Mouse (Mus musculus) layer of hippocampus, postnatal 25 days (tissue): ENCODE data around the gene Krt78. TPM values are rescaled to one million over a fixed set of nuclear protein-coding genes. Genes with fewer than 3 reads are reported as not detected.

Experiments
- DNase-seq, 2 experiments: peaks; one replicate each; pipeline ENCODE4 v3.0.0; 2022; ENCODE audit warnings: mixed read lengths in 2 of 2, low spot score in 1 of 2; ENCODE audit errors: extremely low spot score in 1 of 2
- total RNA-seq, 2 experiments: library from RNA; stranded (reverse); gene quantifications; 2 replicates each; pipeline ENCODE4 v1.2.3; 2021

The Krt78 gene
- total RNA-seq, 2 experiments from 2014 or later = not detected

- DNase-seq = no peak
Measured at GRCm38 (mm10) chr15:101974083-101974845, 20.2 kb upstream of the Krt78 start.

GRCm38 (mm10) chr15:101973414-101974077 lies 19.5 kb upstream of the Krt78 start:
- DNase-seq = peak; percentile 100

DNA sequence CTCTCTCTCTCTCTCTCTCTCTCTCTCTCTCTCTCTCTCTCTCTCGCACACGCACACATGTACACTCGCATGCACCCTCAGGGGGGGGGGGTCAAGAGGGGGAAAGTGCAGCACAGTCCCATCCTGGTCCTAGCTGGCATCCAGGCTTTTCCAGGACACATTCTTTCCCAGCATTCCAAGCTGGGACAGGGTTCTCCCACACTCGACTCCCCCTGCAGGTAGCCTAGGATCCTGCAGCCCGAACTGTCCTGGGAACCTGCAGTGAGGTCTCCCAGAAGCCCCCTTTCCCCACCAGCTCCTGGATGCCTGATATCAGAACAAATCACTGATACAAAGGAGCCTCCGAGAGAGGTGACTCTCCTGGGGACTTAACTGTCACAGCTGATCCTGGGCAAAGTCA lies 16.4 kb upstream of the Krt78 start:
- DNase-seq = peak; percentile 32 to 62

- DNase-seq = no peak
Measured at GRCm38 (mm10) chr15:101966808-101967207, 12.7 kb upstream of the Krt78 start.

DNA sequence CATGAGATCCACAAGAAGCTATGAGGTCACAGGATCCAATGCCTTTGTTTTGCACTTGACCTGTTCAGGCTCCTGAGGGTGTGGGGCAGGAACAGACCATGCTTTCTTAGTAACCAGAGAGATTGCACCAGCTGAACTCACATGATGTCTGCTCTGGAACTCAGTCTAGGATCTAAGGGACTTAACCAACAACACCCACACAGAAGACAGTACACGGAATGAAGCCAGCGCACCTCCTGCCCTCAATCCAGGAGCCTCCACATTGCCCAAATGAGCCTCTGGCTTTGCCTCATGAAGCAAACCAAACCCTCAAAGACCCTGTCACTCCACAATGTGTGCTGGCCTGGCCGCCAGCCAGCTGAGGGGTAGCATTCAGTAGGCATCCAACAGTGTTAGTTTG lies 4.8 kb upstream of the Krt78 start:
- no peak for DNase-seq

GRCm38 (mm10) chr15:101952733-101953474 lies 1.2 kb downstream of the Krt78 start:
- DNase-seq = no peak

DNA sequence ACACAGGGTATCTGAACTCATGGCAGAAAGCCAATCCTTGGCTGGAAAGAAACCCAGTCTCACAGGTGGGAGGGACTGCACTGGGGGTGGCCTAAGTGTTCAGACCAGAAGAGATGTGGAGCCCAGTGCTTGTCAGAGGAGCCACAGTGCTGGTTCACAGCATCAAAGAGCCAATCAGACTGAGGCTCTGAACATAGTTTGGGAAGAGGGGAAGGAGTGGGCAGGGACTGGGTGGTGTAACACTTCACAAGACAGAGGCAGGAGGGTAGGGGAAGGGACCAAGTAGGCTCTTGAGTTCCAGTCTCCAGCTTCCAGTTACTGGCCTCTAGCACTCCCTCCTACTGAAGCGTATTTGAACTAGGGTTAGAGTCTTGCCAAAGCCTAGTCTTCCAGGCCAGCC lies 8.7 kb downstream of the Krt78 start:
- no peak for DNase-seq

- DNase-seq = no peak
Measured at GRCm38 (mm10) chr15:101941948-101942347, 12.1 kb downstream of the Krt78 start.

- DNase-seq = no peak
Measured at GRCm38 (mm10) chr15:101940274-101940829, 13.7 kb downstream of the Krt78 start, which contains the start of gene Krt79. Gene Krt79 (minus strand): TSS chr15:101940324.

GRCm38 (mm10) chr15:101938600-101939308 lies 15.3 kb downstream of the Krt78 start:
- DNase-seq = no peak

- DNase-seq = no peak
Measured at GRCm38 (mm10) chr15:101933024-101933423, 21.1 kb downstream of the Krt78 start.

DNA sequence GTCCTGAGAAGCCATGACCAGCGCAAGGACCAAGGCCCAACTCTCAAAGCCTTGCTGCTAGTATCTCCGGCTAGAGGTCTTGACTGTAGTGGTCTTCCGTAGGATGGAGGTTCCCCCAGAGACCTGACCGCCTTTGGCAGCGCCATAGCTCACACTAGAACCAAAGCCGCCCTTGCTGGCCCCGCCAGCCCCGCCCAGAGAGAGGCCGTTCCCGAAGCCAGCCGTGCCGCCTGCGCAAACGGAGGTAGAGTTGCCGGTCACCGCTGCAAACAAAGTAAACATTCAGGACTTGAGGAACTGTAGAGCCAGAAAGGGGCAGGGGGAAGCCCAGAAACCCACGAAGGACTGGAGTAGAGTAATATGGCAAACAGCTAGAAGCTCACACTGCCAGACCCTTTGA lies 24.4 kb downstream of the Krt78 start:
- DNase-seq = no peak

GRCm38 (mm10) chr15:101929087-101929486 lies 25.0 kb downstream of the Krt78 start:
- DNase-seq = no peak

- DNase-seq = no peak
Measured at GRCm38 (mm10) chr15:101927340-101928080, 26.6 kb downstream of the Krt78 start.

DNA sequence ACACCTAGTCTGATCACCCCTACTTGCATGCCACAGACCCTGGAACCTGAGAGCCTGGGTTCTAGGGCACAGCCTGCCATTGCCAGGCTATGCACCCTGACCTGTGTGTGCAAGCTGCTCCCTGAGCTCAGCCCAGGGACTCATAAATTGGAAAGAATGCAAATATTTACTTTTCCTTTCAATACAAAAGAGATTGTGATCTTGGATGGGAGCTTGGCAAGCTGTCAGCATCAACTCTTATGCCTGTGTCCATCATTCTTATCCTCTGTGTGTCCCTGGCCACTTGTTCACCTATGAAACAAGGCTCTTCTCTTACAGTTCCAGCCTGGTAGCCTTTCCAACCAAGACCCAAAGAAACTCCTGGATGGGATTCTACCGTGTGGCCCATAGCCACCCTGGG lies 29.0 kb downstream of the Krt78 start:
- no peak for DNase-seq

- DNase-seq = no peak
Measured at GRCm38 (mm10) chr15:101924635-101925034, 29.5 kb downstream of the Krt78 start, which contains the start of gene Krt4. Gene Krt4 (minus strand): TSS chr15:101924735.

DNA sequence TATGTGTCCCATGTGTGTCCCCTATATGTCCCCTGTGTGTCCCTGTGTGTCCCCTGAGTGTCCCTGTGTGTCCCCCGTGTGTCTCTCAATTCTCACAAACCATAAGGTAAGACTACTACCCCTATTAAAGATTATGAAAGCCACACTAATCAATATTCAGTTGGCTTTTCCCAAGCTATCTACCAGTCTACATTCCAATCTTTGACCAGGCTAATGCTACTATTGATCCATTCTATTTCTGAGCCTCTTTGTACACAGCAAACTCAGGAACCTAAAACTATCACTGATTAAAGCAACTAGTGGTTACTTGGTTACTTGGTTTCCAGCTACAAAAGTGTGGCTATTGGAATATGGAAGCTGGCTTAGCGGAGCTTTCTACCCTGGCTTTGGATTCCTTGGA lies 31.8 kb downstream of the Krt78 start:
- DNase-seq = no peak

- DNase-seq = no peak
Measured at GRCm38 (mm10) chr15:101916072-101916471, 38.0 kb downstream of the Krt78 start.

- no peak for DNase-seq
Measured at GRCm38 (mm10) chr15:101904849-101905248, 49.2 kb downstream of the Krt78 start.
